Mouse (Mus musculus) embryonic fibroblast, embryonic 13.5 days (primary cell): ENCODE measurements around the gene Itpa.

Experiments used
- CTCF ChIP-seq: IDR thresholded peaks from 2 replicates; pipeline ENCODE4 v1.5.1; 2011; ENCODE audit warnings: mild to moderate bottlenecking, control low read depth, low read length, moderate library complexity, borderline replicate concordance; ENCODE audit not compliant: insufficient read depth
- POLR2A ChIP-seq: IDR thresholded peaks from 2 replicates; pipeline ENCODE4 v1.6.1; 2011; ENCODE audit warnings: low read depth, mild to moderate bottlenecking, control low read depth, low read length, moderate library complexity

- TF ChIP-seq CTCF (no peak), POLR2A (no peak; the same call in none of the 2 replicates)
These were observed 30.4 kb downstream of the Itpa start for GRCm38 (mm10) chr2:130697821-130698266.
